Mouse (Mus musculus): Measurements from ENCODE around the gene Gm17482.

- TF ChIP-seq MEF2A (IDR thresholded peaks at IDR 0.05; ENCODE audit: extremely low read depth, insufficient replicate concordance, low read depth, low read length, poor library complexity, severe bottlenecking) (no peak), NRF1 (IDR thresholded peaks at IDR 0.05; ENCODE audit: insufficient read depth, low read depth, low read length, poor library complexity, severe bottlenecking) (no peak), MAX (IDR thresholded peaks at IDR 0.05; ENCODE audit: low read length) (no peak), POLR2A (IDR thresholded peaks at IDR 0.05; ENCODE audit: control insufficient read depth in 1 of 2, insufficient read depth in 1 of 2, low read depth in 1 of 2, low read length in 2 of 2, poor library complexity in 1 of 2) (no peak), GABPA (IDR thresholded peaks at IDR 0.05; ENCODE audit: low read depth, low read length) (no peak), RAD21 (IDR thresholded peaks at IDR 0.05; ENCODE audit: low read depth, low read length) (no peak), CTCF (IDR thresholded peaks at IDR 0.05 in 2 of 3, conservative IDR thresholded peaks at IDR 0.05 in 1 of 3; ENCODE audit: control insufficient read depth in 1 of 3, insufficient read depth in 1 of 3, low read depth in 2 of 3, low read length in 3 of 3, poor library complexity in 1 of 3, severe bottlenecking in 1 of 3) (no peak), E2F4 (IDR thresholded peaks at IDR 0.05; ENCODE audit: borderline replicate concordance, low read depth, low read length) (no peak), TCF12 (IDR thresholded peaks at IDR 0.05; ENCODE audit: low read depth, low read length) (no peak)
Measured at GRCm38 (mm10) chr6:115252099-115252873, 25.1 kb downstream of the Gm17482 start, which contains the start of gene Timp4.
